Mouse (Mus musculus) bone marrow macrophage, adult 2 months (primary cell): ENCODE results near the gene Uck2.

Source experiments
- CTCF ChIP-seq: IDR thresholded peaks from 2 replicates; pipeline ENCODE4 v1.5.1; 2012; ENCODE audit warnings: low read depth, mild to moderate bottlenecking, low read length, moderate library complexity
- POLR2A ChIP-seq: IDR thresholded peaks from 2 replicates; pipeline ENCODE4 v1.6.1; 2012; ENCODE audit warnings: mild to moderate bottlenecking, low read depth, low read length, borderline replicate concordance

DNA sequence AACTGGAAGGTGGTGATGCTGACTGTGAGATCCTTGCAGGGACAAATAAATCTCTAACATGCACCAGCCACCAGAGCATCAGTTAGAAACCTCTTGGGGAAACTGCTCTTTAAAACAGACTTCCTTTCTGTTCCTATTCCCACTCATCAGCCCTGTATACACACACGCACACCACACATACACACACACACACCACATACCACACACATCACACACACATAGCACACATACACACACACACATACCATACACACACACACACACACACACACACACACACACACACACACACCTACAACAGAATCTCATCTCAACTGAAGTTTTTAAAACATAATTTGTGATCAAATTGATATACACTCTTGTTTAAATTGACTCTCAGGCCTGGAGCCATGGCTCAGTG, 72.4 kb downstream of the Uck2 start:
- TF ChIP-seq CTCF (no peak), POLR2A (no peak)
